Mouse (Mus musculus) spleen, postnatal 10 days (tissue): ENCODE data around the gene Tmc8.
"Not testable (repeated sequence)": the region's sequence is repeated elsewhere in the genome, so short reads cannot be mapped to it uniquely, and the experiment has no call there.

Experiments used
- DNase-seq, 2 experiments: peaks; one replicate each; pipeline ENCODE4 v3.0.0; 2021 to 2022; ENCODE audit warnings: low spot score in 2 of 2

Gene Tmc8

DNA sequence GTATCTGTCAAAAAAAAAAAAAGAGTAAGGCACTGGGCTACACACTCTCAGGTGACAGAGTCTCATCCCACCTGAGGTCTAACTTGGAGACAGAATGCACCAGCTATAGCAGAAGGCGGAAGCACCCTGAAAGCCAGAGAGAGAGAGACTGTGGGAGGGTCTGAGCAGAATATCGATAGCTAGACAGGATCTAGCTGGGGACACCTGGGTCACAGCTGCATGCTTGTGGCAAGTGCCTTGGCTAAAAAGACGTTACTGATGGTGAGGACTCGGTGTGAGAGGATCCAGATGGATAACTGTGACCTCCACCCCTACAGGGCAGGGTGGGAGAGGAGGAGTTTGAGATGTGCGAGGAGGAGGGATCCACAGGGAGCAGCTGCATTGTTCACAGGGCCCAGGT lies 15.1 kb downstream of the Tmc8 start:
- DNase-seq: peak; percentile 42 to 50

DNA sequence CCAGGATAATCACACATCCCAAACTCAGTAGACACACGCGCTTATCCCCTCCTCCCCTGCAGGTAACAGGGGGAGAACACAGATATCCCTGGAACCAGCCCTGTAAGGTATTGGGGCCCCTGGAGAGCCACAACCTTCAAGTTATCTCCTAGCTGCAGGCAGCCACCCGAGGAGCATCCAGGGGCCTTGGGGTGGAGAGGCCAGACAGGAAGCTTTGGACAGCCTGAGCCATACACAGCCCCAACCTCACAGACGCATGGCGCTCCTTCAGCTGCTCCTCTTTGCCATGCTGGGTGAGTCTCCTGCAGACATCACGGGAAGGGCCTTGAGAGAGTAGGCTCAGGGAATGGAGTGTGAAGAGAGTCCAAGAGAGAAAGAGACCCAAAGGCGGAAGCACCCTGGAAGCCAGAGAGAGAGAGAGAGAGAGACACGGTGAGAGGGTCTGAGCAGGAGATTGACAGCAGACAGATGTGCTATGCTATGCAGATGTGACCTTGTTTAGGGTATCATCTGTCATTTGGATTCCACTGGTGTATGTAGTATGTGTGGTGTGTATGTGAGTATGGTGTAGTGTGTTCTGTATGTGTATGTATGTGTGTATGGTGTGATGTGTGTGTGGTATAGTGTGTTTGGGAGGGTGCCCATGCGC lies 15.8 kb downstream of the Tmc8 start, which contains the start of gene 6030468B19Rik:
TSS of gene 6030468B19Rik (plus strand) at position 150 of the 649 bp plus-strand sequence.
- DNase-seq: peak; percentile 77 to 81

DNA sequence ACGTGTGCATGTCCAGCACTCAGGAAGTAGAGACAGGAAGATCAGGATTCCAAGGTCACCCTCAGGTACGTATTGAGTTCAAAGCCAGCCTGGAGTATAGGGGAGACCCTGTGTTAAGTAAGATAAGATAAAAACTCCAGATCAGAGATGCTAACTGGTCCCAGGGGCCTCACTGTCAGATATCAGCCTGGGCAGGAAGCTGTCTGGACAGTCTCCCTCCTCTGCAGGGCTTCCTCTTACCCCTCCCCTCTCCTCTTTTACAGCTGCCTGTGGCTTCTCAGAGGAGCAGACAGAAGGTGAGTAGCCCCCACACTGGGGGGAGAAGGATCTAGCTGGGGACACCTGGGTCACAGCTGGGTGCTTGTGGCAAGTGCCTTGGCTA lies 16.3 kb downstream of the Tmc8 start:
- DNase-seq: peak; percentile 56 to 64

DNA sequence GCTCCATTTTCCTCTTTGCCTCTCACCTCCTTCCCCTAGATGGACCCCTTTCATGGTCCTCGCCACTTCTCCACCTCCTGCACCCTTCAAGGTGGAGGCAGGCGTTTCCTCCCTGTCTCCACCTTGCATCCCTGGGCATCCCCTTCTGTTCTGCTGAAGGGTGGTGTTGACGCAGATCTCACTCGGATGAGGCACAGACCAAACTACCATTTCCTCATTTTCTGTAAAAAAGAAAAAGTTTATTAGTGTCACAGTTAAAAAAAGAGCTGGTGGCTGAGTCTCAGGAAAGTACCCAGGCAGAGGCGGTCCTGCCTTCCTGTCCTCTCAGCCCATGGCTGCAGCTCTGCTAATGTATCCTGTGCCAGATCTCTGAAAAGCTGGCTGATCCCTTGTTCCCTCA lies 17.3 kb downstream of the Tmc8 start:
- DNase-seq: peak in 1 of 2 experiments; percentile 43

DNA sequence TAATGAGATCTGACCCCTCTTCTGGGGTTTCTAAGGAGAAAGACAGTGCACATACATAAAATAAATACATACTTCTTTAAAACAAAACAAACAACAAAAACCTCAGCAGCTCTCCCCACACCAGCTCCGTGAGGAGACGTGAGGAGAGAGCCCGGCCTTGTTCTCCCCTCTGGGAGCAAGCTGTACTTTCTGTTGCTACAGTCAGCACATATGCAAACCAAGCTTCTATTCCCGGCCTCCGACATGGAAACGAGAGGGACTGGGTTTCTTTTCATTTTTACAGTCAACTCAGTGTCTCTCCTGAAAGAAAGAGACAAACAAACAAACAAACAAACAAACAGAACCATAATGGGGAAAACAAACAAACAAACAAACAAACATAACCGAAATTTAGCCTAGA lies 18.2 kb downstream of the Tmc8 start:
- no peak for DNase-seq

DNA sequence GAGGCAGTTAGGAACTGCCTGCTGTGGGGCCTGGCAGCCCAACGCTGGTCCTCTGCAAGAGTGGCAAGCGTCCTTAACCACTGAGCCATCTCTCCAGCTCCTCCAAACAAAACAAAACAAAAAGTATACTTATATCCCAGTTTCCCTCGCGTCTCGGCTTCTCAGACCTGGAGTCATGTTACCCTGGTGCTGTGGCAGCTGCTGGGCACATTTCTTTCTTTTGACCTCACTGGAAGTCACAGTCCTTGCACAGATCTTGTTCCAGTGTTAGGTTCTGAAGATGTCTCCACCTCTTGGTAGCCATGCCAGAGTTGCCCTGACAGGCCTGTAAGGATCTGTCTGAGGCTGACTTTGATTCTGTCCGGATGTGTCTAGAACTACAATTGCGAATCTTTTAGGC lies 19.8 kb downstream of the Tmc8 start:
- no peak for DNase-seq

DNA sequence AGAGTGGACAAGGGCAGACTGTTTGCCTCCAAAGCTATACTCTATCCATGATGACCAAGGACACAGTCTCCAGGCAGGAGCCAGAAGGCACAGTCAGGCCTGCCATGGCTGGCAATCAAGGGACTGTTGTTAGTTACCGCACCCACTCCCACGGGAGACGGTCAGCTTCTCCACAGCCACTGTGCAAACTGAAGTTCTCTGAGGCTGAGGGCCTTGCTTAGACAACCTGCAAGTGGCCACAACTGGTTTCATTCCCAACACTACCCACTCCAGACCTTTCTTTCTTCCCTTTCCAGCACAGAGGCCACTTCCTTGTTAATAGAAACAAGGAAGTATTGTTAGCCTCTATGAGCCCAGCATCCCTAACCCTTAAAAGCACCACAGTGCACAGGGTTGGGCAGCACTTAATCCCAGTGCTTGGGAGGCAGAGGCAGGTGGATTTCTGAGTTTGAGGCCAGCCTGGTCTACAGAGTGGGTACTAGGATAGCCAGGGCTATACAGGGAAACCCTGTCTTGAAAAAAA lies 21.4 kb downstream of the Tmc8 start:
- no peak for DNase-seq

DNA sequence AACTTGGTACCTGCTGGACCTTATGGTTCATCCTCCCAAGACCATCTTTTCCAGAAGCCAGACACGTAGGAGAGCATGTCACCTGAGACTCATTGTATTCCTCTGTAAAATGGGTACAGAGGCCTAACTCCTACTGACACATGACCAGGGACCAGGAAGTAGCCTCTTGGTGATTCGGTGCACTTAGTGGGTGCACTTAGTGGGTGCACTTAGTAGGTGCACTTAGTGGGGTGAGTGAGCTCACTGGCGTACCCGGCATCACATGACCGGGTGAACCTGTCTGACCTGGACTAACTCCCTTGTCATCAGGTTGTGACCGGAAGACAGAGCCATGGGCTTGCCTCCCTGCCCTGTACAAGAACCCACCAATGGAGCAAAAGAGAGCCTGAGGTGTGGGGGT lies 24.9 kb downstream of the Tmc8 start:
- no peak for DNase-seq

DNA sequence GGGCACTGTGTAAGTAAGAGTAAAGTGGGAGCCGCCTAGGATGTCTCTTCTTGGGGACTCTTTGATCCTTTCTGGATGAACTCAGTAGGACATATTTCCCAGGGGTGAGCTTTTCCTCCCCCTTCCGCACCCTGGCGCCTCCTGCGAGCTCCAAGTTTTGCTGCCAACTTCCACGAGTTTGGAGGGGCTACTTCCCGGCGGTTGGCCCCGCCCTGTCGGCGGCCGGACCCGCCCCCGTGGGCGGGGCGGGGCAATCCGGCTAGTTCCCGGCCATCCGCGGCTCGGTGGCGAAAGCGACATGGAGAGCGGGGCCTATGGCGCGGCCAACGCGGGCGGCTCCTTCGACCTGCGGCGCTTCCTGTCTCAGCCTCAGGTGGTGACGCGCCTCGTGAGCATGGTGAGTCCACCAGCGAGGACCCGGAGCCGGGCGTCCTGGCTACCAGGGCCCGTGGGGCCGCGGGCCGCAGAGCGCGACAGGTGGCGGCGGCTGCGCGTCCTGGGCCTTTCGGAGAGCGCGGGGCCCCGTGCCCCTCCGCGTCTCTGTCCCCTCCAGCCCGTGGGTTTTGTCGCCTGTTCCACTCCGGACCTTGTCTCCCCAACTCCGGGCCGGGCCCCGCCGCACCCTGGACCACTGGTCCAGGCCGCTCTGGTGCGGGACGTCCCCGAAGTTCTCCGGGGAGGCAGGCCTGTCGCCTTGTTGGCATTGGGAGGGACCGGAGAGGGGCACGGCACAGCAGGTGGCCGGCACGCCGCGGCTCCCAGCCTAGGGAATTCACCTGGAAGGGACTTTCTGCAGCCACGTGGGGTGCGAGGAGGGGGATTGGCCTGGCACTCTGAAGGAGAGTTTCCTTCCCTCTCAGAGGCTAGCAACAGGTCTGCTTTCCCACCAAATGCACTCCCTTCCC lies 27.8 kb downstream of the Tmc8 start, which contains the start of the genes Gm20708 and Syngr2:
TSS of gene Gm20708 (plus strand) at position 262 of the 905 bp plus-strand sequence.
TSS of gene Syngr2 (plus strand) at position 262 of the 905 bp plus-strand sequence.
- peak; percentile 83 to 85 for DNase-seq

DNA sequence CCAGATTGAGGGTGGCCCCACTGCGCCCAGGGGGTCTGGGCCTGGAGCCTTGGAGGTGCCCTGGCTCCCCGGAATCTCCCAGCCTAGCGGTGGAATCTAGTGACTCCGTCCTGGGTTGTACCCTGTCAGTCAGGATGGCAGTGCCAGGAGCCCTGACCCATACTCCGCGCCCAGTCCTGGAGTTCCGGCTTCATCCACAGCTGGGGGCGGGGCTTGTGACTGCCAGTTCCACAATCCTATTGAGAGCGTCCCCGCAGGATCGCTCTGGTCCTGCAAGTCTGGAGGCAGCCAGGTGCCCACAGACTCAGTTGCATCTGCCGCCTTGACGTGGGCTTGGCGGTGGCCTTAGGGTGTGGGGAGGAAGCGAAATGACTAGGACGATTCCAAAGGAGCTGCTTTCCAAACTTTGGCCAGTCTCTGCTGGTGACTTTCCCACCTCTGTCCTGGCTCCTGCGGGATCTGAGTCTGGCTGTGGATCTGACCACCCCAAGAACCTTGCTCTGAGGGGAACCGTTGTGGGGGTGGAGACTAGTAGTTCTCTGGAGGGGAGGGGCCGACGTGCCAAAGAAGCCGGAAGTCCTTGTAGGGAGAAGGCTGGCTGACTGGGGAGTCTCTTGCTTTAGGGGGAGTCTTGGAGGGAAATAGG lies 28.6 kb downstream of the Tmc8 start:
- DNase-seq: peak; percentile 79 to 91

DNA sequence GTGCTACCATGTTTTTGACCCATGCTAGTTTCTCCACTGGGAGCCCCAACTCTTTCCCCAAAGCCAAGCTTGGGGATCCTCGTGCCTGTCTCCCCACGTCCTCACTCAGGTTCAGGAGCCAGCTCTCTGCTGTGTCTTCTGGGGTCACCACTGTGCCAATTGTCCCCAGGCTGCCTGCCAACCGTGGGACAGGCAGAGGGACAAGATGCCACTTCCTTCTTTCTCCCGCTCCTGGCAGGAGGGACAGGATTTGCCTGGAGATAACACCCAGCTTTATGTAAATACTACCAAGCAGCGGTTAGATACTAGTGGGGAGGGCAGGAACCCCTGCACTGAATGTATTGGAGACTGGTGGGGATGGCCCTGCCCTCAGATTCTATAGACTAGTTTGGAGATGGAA lies 32.0 kb downstream of the Tmc8 start:
- no peak for DNase-seq

DNA sequence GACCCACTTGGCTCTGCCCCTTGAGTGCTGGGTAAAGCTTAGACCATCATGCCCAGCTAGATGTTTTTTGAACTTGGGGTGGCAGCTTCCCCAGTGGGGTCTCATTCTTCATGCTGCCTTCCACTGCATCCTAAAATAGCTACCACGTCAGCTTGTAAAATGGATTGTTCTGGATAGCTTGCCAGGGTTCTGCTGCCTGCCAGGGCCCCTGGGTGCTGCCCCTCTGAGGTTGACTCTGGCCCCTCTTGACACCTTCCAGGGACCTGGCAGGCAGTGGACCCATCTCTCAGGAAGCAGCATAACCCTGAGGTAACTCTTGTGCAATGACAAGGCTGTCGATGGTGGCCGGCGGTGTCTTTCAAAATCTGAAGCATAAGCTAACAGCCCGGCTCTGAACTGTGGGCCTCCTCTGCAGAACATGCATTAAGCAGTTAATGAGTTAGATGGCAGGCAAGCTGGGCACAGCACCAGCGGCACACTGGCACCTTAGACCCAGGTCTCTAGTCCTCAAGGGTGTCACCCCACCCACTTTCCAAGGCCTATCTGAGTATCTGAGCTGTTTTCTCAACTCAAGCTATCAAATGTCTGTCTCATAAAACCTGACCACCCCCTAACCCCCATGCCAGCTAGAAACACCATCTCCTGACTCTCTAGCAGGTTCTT lies 33.0 kb downstream of the Tmc8 start:
- no peak for DNase-seq

DNA sequence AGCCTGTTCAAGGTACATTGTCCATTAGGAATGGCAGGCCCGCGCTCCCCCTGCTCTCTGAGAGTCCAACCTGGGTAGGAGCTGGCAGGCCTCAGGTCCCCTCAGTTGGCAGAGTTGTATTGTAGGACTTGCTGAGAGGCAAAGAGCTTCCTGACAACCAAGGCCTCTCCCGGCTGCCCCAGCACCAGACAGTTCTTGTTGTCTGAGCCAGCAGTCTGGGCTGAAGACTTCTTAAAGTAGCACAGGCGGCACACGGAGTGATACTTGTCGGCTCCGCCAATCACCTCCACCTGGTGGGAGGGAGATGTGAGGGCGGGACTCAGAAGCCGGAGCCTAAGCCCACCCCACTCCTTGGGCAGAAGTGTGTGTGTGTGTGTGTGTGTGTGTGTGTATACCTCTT lies 34.0 kb downstream of the Tmc8 start:
- DNase-seq: not testable (repeated sequence)

DNA sequence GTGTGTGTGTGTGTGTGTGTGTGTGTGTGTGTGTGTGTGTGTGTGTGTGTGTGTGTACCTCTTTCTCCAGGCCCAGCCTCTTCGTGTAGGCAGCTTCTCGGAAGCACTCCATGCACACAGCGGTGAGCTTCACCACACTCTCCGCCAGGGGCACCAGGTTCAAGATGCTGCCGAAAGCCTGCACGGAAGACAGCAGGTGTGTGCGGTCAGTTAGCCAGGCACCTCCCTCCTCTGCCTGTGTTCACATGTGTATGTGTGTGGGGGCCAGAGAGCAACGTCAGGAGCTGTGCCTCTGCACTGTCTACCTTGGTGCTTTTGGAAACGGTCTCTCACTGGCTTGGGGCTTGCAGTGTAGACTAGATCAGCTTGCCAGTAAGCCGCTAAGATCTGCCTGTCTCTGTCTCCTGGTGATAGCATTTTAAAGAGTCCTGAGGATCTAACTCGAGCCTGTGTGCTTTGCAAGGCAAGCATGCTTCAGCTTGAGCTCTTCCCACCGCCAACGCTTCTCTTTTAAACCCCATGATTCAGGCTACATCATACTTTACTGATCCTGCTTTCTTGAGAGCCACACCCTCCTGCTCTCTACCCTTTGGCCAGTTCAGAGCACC lies 34.6 kb downstream of the Tmc8 start:
- DNase-seq: no peak

DNA sequence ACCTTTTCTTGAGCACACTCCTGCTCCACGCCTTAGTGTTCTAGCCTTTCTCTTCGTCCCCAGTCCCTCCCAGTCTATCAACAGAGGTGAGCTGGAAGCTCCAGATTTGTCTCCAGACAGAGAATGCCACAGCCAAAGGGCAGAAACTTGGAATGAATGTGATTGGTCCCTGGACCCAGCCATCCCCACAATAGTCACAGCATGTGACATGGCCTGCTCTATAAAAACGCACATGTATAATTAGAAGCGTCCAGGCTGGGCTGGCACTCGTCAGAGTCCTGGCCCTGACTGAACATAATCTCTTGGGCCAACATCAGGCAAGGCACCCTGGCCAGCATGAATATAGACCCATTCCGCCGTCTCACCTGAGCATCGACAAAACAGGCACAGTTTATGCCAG lies 37.2 kb downstream of the Tmc8 start:
- no peak for DNase-seq

DNA sequence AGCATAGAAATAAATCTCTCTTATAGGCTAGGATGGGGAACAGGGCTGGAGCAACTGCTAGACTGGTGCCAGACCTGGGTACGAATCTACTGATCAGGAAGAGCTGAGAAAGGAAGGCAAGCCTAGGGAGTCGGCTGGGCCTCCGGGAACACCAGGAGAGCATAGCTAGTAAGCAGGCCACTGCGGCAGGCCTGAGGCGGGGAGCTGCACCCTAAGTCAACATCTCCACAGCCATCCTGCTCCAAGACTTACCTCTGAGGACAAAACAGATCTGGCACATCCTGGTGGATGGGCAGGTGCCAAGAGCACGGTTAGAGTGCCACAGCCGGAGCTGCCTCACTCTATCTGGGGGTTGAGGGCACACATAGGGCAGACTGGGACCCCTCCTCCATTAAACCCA lies 38.3 kb downstream of the Tmc8 start:
- DNase-seq: no peak

DNA sequence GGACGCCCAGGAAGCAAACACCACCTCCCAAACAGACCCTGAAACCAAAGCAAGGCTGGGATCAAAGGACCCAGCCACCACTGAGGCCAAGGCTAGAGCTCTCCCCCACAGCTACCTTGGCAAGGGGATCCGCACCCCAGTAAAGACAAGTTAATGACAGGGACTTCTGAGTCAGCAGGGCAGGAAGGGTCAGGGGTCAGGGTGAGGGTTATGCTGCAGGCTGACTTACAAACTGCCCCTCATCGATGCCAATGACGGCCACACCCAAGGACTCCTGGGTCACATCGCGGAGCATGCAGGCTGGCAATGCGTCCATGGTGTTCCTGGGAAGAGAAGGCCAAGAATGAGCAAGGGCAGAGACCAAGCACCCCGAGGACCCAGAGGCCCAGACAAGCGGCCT lies 40.0 kb downstream of the Tmc8 start:
- DNase-seq: no peak

DNA sequence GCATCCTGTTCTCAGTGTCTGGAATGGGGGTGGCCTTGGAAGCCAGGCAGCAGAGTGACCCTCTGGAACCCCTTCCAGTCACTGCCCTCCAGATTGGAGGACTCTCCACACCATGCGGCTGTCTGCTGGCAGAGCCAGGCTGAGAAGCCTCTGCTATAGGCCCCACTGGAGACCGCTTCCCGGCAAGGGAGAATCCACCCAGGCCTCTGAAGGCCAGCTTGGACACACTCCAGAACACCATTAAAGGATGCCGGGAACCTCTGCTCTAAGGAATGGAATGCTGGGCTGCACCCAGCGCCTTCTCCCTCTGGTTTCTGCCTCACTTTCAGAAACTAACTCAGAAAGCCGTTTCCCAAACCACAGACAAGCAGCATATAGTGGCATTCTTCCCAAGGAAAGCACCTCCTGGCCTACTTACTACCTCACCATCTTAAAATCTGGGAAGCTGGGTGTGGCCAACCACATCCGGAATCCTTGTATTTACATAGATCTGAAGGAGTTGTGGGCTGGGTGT lies 40.9 kb downstream of the Tmc8 start:
- no peak for DNase-seq

DNA sequence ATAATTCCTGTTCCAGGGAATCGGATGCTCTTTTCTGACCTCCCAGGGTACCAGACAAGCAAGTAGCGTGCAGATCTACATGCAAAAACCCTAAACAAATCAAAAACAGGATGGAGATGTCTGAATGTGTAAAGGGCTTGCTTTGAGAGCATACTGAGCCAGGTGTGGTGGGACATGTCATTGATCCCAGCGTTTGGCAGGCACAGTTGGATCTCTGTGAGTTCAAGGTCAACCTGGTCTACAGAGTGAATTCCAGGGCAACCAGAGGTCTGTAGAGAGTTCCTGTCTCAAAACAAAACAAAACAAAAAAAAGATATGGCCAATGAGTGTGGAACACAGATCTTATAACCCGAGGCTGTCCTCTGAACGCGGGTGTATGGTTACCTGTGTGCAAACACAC lies 41.5 kb downstream of the Tmc8 start:
- no peak for DNase-seq

DNA sequence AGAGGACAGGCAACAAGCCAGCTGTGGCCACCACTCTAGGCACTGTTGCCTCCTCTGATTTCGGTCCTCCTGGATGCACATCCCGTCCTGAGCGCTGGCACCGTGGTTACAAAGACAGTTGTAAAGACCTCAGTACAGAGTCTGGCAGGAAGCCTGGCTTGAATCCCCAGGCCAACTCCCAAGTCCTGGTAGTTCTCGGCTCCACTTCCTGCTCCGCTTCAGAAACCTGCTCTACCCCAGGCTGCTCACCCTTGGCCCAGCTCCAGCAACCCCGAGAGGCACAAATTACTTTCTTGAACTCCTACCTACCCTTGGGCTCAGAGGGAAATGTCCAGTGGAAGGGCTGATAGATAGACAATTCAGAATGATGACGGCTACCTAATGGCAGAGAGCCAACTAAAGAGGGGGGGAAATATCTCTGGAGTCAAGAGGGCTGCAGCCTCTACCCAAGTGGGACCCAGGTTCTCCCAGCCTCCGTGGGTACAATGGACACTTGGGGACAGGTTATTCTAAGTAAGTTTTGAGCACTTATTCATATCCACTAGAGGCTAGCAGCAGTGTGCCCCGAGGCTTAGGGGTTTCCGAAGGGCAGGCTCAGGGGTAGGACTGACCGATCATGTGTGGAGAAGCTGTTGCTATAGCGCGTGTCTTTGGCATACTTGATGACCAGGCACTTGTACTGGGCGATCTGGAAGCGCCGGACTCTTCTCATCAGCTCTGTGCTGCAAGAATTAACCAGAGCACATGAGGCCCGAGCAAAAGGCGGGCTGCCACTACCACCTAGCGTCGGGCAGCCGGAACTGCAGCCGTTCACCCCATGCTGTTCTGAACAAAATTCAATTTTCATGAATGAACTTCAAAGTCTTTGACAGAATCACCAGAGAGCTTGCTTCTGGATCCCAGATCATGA lies 42.4 kb downstream of the Tmc8 start:
- DNase-seq: peak; percentile 81 to 89
